Mouse (Mus musculus): ENCODE measurements around the gene Msrb1. TPM values are rescaled to one million over a fixed set of nuclear protein-coding genes. Genes with fewer than 3 reads are reported as not detected.

The Msrb1 gene
- polyA plus RNA-seq, 1 experiment from 2014 or later: 39.4 TPM

DNA sequence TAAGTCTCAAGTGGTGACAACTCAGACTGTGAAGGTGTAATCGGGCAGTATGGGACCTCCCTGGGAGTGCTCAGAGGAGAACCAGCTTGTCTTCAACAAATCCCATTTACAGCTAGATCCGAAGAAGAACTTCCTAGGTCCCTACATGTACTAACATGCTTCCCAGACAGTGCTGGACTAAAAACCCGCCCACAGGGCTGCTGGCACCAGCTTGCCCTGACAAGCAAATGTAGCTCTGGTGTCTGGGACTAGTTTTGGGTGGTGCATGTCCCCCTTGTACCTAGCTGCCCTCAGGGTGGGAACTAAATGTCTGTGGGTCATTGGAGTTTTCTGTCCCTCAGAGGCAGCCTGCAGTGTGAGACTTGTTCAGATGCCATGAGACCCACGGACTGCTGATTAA is 15.1 kb downstream of the Msrb1 start:
- no peak for ATAC-seq (ENCODE audit: low read depth)

DNA sequence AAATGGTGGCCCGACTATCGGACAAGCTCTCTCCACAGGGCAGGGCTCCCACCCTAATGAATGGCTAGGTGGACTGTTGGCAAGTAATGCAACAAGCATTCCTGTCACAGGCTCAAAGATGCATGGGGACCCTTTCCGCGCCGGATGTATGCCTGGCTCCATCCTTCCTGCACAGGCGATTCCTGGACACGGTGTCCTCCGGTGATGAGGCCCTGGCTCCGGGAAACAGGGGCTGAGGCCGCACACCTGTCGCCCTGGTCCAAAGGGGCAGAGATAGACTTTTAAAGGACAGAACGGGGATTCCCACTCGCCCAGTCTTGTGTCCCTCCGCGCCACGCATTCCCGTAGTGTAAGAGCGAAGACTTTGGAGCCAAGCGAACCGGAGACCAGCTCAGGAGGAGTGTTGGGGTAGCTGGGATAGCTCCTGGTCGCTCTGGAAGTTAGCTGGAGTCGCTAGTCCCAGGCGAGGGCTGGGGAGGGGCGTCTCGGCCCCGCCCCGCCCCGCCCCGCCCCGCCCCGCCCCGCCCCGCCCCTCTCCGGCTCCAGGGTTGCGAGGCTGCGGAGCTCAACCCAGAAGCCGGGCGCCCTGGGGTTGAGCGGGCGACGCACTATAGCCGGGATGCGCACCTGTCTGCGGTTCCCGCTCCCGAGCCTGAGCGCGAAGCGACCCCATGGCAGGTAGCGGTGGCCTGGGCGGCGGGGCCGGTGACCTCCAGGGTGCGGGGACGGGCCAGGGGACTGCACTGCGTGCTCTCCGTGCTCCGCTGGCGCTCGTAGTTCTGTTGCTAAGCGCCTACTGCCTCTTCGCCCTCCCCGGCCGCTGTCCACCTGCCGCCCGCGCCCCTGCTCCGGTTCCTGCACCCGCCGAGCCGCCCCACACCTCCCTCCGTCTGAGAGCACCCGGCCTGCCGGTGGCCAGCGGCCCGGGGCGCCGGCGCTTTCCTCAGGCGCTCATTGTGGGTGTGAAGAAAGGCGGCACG is 16.3 kb downstream of the Msrb1 start, which contains the start of gene Hs3st6:
TSS of gene Hs3st6 (plus strand) at position 574 of the 980 bp plus-strand sequence.
- H3K27ac ChIP-seq (ENCODE audit: low read length): no peak within 1 kb of the TSS
- H3K4me3 ChIP-seq (ENCODE audit: low read length): peak within 1 kb of the TSS; percentile 58
- 0 out of 2 replicates have a peak, but pooled peaks cover 3% of the 10 kb centered on the region for H3K4me1 ChIP-seq (replicated peaks; ENCODE audit: control insufficient read depth, insufficient read depth, low read length)
- peak; percentile 95 for ATAC-seq (ENCODE audit: low read depth)
- H3K36me3 ChIP-seq (ENCODE audit: control insufficient read depth, insufficient read depth, low read length): no peaks in the 10 kb centered on the region
- H3K9me3 ChIP-seq (ENCODE audit: control insufficient read depth, low read length): no peaks in the 10 kb centered on the region
- peak within 1 kb of the TSS; percentile 58 for H3K9ac ChIP-seq (ENCODE audit: low read length)
- H3K27me3 ChIP-seq (ENCODE audit: control insufficient read depth, insufficient read depth, low read depth, low read length): peaks cover 55% of the 10 kb centered on the region
- peak within 1 kb of the TSS; percentile 98 for H3K4me2 ChIP-seq (ENCODE audit: low read depth, low read length)
- WGBS: under 1% methylated on average over 62 of the region's 82 CpGs

More for the DNA sequence above, 15.1 kb downstream of the Msrb1 start:
- H3K9me3 ChIP-seq (ENCODE audit: control insufficient read depth, low read length): no peaks in the 10 kb centered on the region
- no peaks in the 10 kb centered on the region for H3K36me3 ChIP-seq (ENCODE audit: control insufficient read depth, insufficient read depth, low read length)
- H3K4me1 ChIP-seq (replicated peaks; ENCODE audit: control insufficient read depth, insufficient read depth, low read length): 0 out of 2 replicates have a peak, but pooled peaks cover 3% of the 10 kb centered on the region
- H3K4me2 ChIP-seq (ENCODE audit: low read depth, low read length): no peak overlapping the region
- H3K9ac ChIP-seq (ENCODE audit: low read length): no peak overlapping the region
- 16% methylated on average over 4 of the region's 4 CpGs for WGBS
- H3K27me3 ChIP-seq (ENCODE audit: control insufficient read depth, insufficient read depth, low read depth, low read length): peaks cover 55% of the 10 kb centered on the region
- H3K4me3 ChIP-seq (ENCODE audit: low read length): no peak overlapping the region
- H3K27ac ChIP-seq (ENCODE audit: low read length): no peak overlapping the region

DNA sequence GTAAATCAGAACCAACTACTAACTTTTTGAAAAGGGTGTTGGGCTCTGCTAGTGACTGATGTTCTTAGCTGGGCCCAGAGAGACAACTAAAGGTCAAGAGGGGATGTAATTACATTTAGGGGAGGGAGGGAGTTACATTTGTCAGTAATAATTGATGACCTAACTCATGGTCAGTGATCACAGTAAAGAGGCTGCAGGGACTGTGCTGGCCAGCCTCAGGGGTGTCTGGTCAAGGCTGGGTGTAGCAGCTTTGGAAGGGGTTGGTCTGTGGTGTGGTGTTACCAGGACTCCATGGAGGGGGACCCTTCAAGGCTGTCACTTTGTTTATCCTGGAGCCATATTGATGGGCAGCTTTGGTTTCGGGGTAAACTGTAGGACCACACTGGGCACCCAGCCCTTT is 21.0 kb downstream of the Msrb1 start:
- Histone ChIP-seq H3K9me3 (ENCODE audit: control insufficient read depth, low read length) (no peaks in the 10 kb centered on the region), H3K4me1 (replicated peaks; ENCODE audit: control insufficient read depth, insufficient read depth, low read length) (0 out of 2 replicates have a peak, but pooled peaks cover 3% of the 10 kb centered on the region), H3K4me3 (ENCODE audit: low read length) (no peak overlapping the region), H3K36me3 (ENCODE audit: control insufficient read depth, insufficient read depth, low read length) (no peaks in the 10 kb centered on the region), H3K27ac (ENCODE audit: low read length) (no peak overlapping the region), H3K9ac (ENCODE audit: low read length) (no peak overlapping the region), H3K27me3 (ENCODE audit: control insufficient read depth, insufficient read depth, low read depth, low read length) (peaks cover 31% of the 10 kb centered on the region), H3K4me2 (ENCODE audit: low read depth, low read length) (no peak overlapping the region)
- WGBS: 94% methylated on average over 1 of the region's 1 CpGs
- ATAC-seq (ENCODE audit: low read depth): no peak

DNA sequence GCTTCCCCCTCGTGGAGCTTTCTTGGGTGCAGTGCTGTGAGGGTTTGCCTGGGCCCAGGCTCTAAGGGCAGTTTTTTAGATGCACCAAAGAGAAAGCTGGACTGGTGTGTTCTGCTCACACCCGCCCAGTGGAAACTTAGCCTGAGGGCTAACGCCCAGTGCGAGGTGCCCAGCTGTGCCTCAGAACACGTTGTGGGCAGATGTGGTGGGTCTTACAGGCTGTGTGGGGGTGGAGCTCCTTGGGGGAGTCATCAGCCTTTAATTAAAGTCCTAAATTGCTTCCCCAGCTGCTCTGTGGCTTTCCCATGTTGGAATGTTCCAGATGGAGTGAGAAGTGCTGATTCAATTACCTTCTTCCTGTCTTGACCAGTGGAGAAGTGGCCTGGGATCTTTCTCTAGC is 24.7 kb downstream of the Msrb1 start:
- no peaks in the 10 kb centered on the region for H3K4me1 ChIP-seq (replicated peaks; ENCODE audit: control insufficient read depth, insufficient read depth, low read length)
- WGBS: 56% methylated on average over 5 of the region's 5 CpGs
- ATAC-seq (ENCODE audit: low read depth): no peak

DNA sequence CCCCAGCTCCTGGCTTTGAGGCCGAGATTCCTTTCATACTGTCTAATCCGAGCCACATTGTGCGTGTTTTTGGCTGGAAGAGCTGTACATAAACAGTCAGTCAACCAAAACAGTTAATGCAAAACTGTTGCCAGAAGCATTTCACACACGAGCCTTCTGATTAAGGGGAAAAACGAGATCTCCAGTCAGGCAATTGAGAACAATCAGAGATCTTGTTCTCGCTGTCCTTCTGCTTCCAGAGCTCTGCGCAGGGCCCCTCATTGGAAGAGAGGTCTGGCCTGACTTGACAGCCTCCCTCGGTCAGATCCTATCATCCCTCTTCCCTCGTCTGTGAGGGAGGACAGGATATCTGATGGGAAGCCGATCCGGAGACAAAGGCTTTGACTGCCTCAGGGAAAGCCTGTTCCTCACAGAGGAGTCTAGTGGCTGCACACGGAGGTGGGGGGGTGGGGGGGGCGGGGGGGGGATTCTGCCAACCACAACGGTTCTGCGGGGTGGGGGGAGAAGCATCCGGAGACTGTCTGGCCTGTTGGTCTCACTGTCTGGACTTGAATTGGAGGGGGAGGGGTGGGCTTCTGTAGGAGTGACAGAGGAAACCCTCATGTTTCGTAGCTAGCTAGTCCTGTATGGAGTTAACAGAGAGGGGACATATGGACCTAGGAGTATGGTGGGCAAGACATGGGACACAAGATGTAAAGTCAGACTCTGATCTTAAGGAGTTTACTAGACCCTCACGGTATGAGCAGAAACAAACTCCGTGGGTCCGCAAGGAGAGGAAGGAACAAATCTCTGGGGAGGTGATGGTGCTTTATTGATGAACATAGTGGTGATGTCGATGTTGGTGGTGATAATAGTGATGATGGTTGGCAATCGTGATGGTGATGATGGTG is 28.8 kb downstream of the Msrb1 start:
- Histone ChIP-seq H3K4me2 (ENCODE audit: low read depth, low read length) (no peak overlapping the region; the same call in 1 of the 2 replicates), H3K9ac (ENCODE audit: low read length) (no peak overlapping the region), H3K4me1 (replicated peaks; ENCODE audit: control insufficient read depth, insufficient read depth, low read length) (peaks cover 3% of the 10 kb centered on the region; the same call in 1 of the 2 replicates), H3K27ac (ENCODE audit: low read length) (no peak overlapping the region), H3K27me3 (ENCODE audit: control insufficient read depth, insufficient read depth, low read depth, low read length) (no peaks in the 10 kb centered on the region), H3K9me3 (ENCODE audit: control insufficient read depth, low read length) (no peaks in the 10 kb centered on the region), H3K36me3 (ENCODE audit: control insufficient read depth, insufficient read depth, low read length) (no peaks in the 10 kb centered on the region), H3K4me3 (ENCODE audit: low read length) (no peak overlapping the region)
- peak; percentile 44; the same call in 1 of the 2 replicates for ATAC-seq (ENCODE audit: low read depth)
- 42% methylated on average over 22 of the region's 22 CpGs for WGBS

More for the DNA sequence above, 24.7 kb downstream of the Msrb1 start:
- Histone ChIP-seq H3K9me3 (ENCODE audit: control insufficient read depth, low read length) (no peaks in the 10 kb centered on the region), H3K36me3 (ENCODE audit: control insufficient read depth, insufficient read depth, low read length) (no peaks in the 10 kb centered on the region), H3K27me3 (ENCODE audit: control insufficient read depth, insufficient read depth, low read depth, low read length) (no peaks in the 10 kb centered on the region), H3K9ac (ENCODE audit: low read length) (no peak overlapping the region), H3K4me2 (ENCODE audit: low read depth, low read length) (no peak overlapping the region), H3K27ac (ENCODE audit: low read length) (no peak overlapping the region), H3K4me3 (ENCODE audit: low read length) (no peak overlapping the region)

DNA sequence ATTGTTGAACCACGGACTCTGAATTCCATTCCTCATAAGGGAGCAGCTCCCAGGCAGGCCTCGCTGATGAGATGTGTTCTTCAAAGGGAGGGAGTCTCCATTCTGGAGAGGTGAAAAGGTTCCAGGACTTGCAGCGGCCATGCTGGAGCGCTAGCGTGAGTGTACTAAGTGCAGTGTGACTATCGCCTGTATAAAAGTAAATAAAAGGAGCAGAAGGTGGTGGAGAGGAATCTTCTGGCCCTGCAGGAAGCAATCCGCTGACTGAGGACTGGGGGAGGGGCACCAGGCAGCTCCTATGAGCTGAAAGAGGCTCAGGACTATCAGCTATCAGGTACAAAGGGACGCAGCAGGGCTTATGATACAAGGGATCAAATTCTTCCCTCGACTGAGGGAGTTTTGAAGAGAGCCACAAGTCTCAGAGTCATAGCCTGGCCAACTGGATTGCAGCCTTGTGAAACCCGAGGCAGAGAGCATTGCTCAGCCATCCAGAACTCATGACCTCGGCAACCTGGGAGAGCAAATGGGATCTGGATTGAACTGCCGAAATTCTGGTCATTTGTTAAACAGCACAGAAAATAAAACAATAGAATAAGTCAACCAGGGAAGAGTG is 29.9 kb downstream of the Msrb1 start:
- no peak for ATAC-seq (ENCODE audit: low read depth)
- Histone ChIP-seq H3K36me3 (ENCODE audit: control insufficient read depth, insufficient read depth, low read length) (no peaks in the 10 kb centered on the region), H3K27ac (ENCODE audit: low read length) (no peak overlapping the region), H3K9ac (ENCODE audit: low read length) (no peak overlapping the region), H3K9me3 (ENCODE audit: control insufficient read depth, low read length) (no peaks in the 10 kb centered on the region), H3K4me3 (ENCODE audit: low read length) (no peak overlapping the region), H3K4me2 (ENCODE audit: low read depth, low read length) (no peak overlapping the region), H3K27me3 (ENCODE audit: control insufficient read depth, insufficient read depth, low read depth, low read length) (no peaks in the 10 kb centered on the region), H3K4me1 (replicated peaks; ENCODE audit: control insufficient read depth, insufficient read depth, low read length) (peaks cover 3% of the 10 kb centered on the region; the same call in 1 of the 2 replicates)
- WGBS: 17% methylated on average over 12 of the region's 12 CpGs

DNA sequence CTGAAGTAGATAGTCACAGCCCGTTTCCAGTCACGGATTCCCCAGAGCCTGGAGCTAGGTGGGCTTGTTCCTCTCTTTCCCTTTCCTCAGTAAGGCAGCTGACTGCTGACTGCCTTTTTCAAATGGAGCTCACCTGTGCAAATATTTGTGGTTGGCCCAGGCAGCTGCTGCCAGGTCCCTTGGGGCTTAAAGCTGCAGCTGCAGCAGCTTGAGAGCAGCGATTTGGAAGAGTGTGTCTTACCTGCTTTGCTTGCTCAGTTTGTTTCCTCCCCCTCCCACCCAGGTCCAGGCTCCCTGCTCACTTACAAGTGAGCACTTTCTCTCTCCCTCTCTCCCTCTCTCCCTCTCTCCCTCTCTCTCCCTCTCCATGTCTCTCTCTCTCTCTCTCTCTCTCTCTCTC is 32.7 kb downstream of the Msrb1 start:
- 34% methylated on average over 3 of the region's 3 CpGs for WGBS
- no peak overlapping the region for H3K27ac ChIP-seq (ENCODE audit: low read length)
- H3K27me3 ChIP-seq (ENCODE audit: control insufficient read depth, insufficient read depth, low read depth, low read length): no peaks in the 10 kb centered on the region
- H3K4me2 ChIP-seq (ENCODE audit: low read depth, low read length): no peak overlapping the region
- no peak overlapping the region for H3K9ac ChIP-seq (ENCODE audit: low read length)
- no peak overlapping the region for H3K4me3 ChIP-seq (ENCODE audit: low read length)
- H3K36me3 ChIP-seq (ENCODE audit: control insufficient read depth, insufficient read depth, low read length): no peaks in the 10 kb centered on the region
- H3K4me1 ChIP-seq (replicated peaks; ENCODE audit: control insufficient read depth, insufficient read depth, low read length): peaks cover 3% of the 10 kb centered on the region; the same call in 1 of the 2 replicates
- ATAC-seq (ENCODE audit: low read depth): peak; percentile 31; the same call in 1 of the 2 replicates
- H3K9me3 ChIP-seq (ENCODE audit: control insufficient read depth, low read length): 0 out of 2 replicates have a peak, but pooled peaks cover 3% of the 10 kb centered on the region

DNA sequence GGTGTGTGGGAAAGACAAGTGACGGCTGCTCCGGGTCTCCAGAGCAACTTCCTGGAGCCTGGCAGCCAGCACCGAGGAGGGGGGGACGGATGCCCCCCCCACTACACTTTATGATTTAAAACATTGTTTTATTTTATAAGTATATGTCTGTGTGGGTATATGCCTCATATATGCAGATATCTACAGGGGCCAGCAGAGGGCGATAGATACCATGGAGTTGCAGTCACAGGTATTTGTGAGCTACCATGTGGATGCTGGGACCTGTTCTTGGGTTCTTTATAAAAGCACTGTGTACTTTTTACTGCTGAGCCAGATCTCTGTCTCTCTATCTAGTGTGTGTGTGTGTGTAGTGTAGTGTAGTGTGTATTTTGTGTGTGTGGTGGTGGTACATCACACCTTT is 36.8 kb downstream of the Msrb1 start:
- Histone ChIP-seq H3K36me3 (ENCODE audit: control insufficient read depth, insufficient read depth, low read length) (no peaks in the 10 kb centered on the region), H3K9ac (ENCODE audit: low read length) (no peak overlapping the region), H3K27ac (ENCODE audit: low read length) (no peak overlapping the region), H3K27me3 (ENCODE audit: control insufficient read depth, insufficient read depth, low read depth, low read length) (no peaks in the 10 kb centered on the region), H3K9me3 (ENCODE audit: control insufficient read depth, low read length) (0 out of 2 replicates have a peak, but pooled peaks cover 3% of the 10 kb centered on the region), H3K4me3 (ENCODE audit: low read length) (no peak overlapping the region), H3K4me1 (replicated peaks; ENCODE audit: control insufficient read depth, insufficient read depth, low read length) (no peaks in the 10 kb centered on the region), H3K4me2 (ENCODE audit: low read depth, low read length) (no peak overlapping the region)
- 71% methylated on average over 5 of the region's 5 CpGs for WGBS
- ATAC-seq (ENCODE audit: low read depth): no peak

All from lung, embryonic 16.5 days (tissue).